Mouse (Mus musculus) heart, embryonic 16.5 days (tissue): ENCODE measurements around the gene Btf3l4. TPM values are rescaled to one million over a fixed set of nuclear protein-coding genes. Genes with fewer than 3 reads are reported as not detected.

ENCODE experiments used
- ATAC-seq: fragments of 200-750 bp; cut with Nextera tagmentation; replicated peaks from 2 replicates; pipeline ENCODE4 v1.8.0; 2017; ENCODE audit warnings: moderate number of reproducible peaks; ENCODE audit not compliant: insufficient read depth, low FRiP score; ENCODE audit errors: extremely low read depth
- H3K27ac ChIP-seq: fragments of 300-500 bp; sonication (generic); 2 replicates; pipeline ENCODE4 v1.5.1; 2014; ENCODE audit warnings: mild to moderate bottlenecking, low read length, control low read depth, moderate library complexity
- H3K27me3 ChIP-seq: fragments of 300-500 bp; sonication (generic); 2 replicates; pipeline ENCODE4 v1.6.1; 2014; ENCODE audit warnings: low read length, mixed read lengths; ENCODE audit not compliant: control insufficient read depth, insufficient read depth
- H3K36me3 ChIP-seq: fragments of 300-500 bp; sonication (generic); 2 replicates; pipeline ENCODE4 v1.6.1; 2014; ENCODE audit not compliant: control insufficient read depth, insufficient read depth
- H3K4me1 ChIP-seq: fragments of 300-500 bp; sonication (generic); 2 replicates; pipeline ENCODE4 v1.6.1; 2014; ENCODE audit warnings: low read length, mixed read lengths; ENCODE audit not compliant: control insufficient read depth, insufficient read depth
- H3K4me2 ChIP-seq: fragments of 300-500 bp; sonication (generic); 2 replicates; pipeline ENCODE4 v1.6.1; 2014; ENCODE audit warnings: low read depth, mild to moderate bottlenecking, control low read depth, low read length
- H3K4me3 ChIP-seq: fragments of 300-500 bp; sonication (generic); 2 replicates; pipeline ENCODE4 v1.5.1; 2014; ENCODE audit warnings: mild to moderate bottlenecking, control low read depth, low read length
- H3K9ac ChIP-seq: fragments of 300-500 bp; sonication (generic); 2 replicates; pipeline ENCODE4 v1.6.1; 2014; ENCODE audit warnings: low read length, control low read depth
- H3K9me3 ChIP-seq: fragments of 300-500 bp; sonication (generic); replicated peaks from 2 replicates; pipeline ENCODE4 v1.6.1; 2016; ENCODE audit warnings: low read length; ENCODE audit not compliant: control insufficient read depth
- WGBS: fragments of 180-500 bp; shearing (Covaris S2); extraction: QIAGEN DNeasy Blood & Tissue Kit; methylation state at CpG from one replicate; pipeline ENCODE4 v1.1.7; 2014; 5-methylcytosine and 5-hydroxymethylcytosine counted together
- polyA plus RNA-seq: library from polyadenylated mRNA; unstranded; fragments of >200 nt; fragmentation: Nextera tagmentation; extraction: Ambion mirVana; gene quantifications from 2 replicates; pipeline ENCODE4 v1.2.1, GENCODE M21; 2015

The Btf3l4 gene
- 141 and 143 TPM in 2 replicates for polyA plus RNA-seq

- Histone ChIP-seq H3K27ac (peak within 1 kb of the TSS; percentile 100), H3K27me3 (no peaks in the 10 kb centered on the region), H3K9ac (peak within 1 kb of the TSS; percentile 98), H3K36me3 (0 out of 2 replicates have a peak, but pooled peaks cover 3% of the 10 kb centered on the region), H3K4me3 (peak within 1 kb of the TSS; percentile 89), H3K9me3 (no peaks in the 10 kb centered on the region), H3K4me2 (peak within 1 kb of the TSS; percentile 81), H3K4me1 (peaks cover 32% of the 10 kb centered on the region)
- WGBS: 0% methylated on average over 54 of the region's 73 CpGs
- peak; percentile 90 for ATAC-seq
Measured at GRCm38 (mm10) chr4:108832916-108833827, at the start of gene Btf3l4. TSS of gene Btf3l4 (minus strand) at chr4:108833614.

GRCm38 (mm10) chr4:108878963-108879822 lies 45.8 kb upstream of the Btf3l4 start, which contains the start of gene Rab3b:
TSS of gene Rab3b (plus strand) at chr4:108879063.
- H3K27ac ChIP-seq: no peak within 1 kb of the TSS
- H3K4me2 ChIP-seq: peak within 1 kb of the TSS; percentile 84
- no peaks in the 10 kb centered on the region for H3K9me3 ChIP-seq
- peak within 1 kb of the TSS; percentile 55 for H3K4me3 ChIP-seq
- peak; percentile 88 for ATAC-seq
- 1% methylated on average over 46 of the region's 46 CpGs for WGBS
- peak within 1 kb of the TSS; percentile 65 for H3K9ac ChIP-seq
- no peaks in the 10 kb centered on the region for H3K27me3 ChIP-seq
- peaks cover 6% of the 10 kb centered on the region; the same call in 1 of the 2 replicates for H3K4me1 ChIP-seq
- no peaks in the 10 kb centered on the region for H3K36me3 ChIP-seq

DNA sequence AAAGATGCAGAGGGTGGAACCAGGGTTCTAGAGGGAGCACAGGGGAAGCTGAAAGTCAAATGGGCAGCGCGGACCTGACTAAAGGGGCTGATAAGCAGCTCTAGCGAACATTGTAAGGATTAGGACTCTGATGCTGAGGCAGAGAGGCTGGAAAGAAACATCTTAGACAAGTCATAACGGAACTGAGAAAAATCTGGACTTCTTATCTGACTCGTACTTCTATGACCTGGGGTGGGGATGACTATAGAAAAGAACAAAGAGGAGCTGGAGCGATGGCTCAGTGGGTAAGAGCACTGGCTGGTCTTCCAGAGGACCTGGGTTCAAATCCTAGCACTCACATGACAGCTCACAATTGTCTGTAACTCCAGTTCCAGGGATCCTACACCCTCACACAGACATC lies 44.5 kb upstream of the Btf3l4 start:
- no peaks in the 10 kb centered on the region for H3K9me3 ChIP-seq
- WGBS: 77% methylated on average over 6 of the region's 6 CpGs
- H3K9ac ChIP-seq: no peak overlapping the region
- H3K4me2 ChIP-seq: no peak overlapping the region
- no peaks in the 10 kb centered on the region for H3K27me3 ChIP-seq
- H3K36me3 ChIP-seq: no peaks in the 10 kb centered on the region
- peaks cover 6% of the 10 kb centered on the region; the same call in 1 of the 2 replicates for H3K4me1 ChIP-seq
- no peak overlapping the region for H3K27ac ChIP-seq
- no peak for ATAC-seq
- no peak overlapping the region for H3K4me3 ChIP-seq

DNA sequence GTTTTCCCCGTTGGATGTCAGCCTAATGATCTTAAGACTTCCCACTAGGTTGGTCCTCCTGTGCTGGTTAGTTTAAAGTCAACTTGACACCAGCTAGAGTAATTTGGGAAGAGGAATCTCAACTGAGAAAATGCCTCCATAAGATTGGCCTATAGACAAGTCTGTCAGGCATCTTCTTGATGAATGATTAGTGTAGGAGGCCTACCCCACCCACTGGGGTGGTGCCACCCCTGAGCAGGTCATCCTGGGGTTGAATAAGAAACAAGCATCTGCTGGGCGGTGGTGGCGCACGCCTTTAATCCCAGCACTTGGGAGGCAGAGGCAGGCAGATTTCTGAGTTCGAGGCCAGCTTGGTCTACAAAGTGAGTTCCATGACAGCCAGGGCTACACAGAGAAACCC lies 40.3 kb upstream of the Btf3l4 start:
- 87% methylated on average over 5 of the region's 5 CpGs for WGBS

DNA sequence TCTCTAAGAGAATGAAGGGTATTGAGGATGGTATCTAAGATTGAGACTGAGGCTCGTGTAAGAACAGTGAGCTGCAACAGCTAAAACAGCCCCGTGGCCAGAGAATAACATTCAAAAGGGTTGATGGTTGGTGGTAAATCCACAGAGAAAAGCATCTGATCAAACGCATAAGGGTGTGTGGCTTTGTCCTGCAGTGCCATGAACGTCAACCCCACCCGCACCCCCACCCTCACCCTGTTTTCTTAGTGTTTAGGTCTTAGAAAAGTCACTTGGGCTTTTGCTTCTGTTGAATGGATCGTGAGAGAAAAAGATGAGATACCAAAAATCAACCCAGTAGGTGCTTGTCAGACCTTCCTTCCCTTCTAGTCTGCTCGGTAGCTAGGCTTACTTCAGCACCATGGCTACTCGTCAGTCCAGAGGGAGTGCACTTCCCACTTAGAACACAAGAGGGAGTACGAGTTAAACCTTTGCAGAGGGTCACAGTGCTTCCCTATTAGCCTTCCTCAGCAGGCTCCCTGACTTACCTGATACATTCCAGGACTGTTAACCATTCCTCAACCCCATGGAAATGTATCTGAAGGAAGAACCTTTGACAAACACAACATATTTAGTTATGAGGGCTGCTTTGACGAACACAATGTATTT lies 36.4 kb upstream of the Btf3l4 start:
- H3K4me2 ChIP-seq: no peak overlapping the region
- no peaks in the 10 kb centered on the region for H3K4me1 ChIP-seq
- no peak overlapping the region for H3K4me3 ChIP-seq
- no peaks in the 10 kb centered on the region for H3K9me3 ChIP-seq
- H3K27me3 ChIP-seq: no peaks in the 10 kb centered on the region
- WGBS: 35% methylated on average over 10 of the region's 10 CpGs
- peak; percentile 45; the same call in 1 of the 2 replicates for ATAC-seq
- H3K36me3 ChIP-seq: peaks cover 1% of the 10 kb centered on the region; the same call in 1 of the 2 replicates
- no peak overlapping the region for H3K27ac ChIP-seq
- H3K9ac ChIP-seq: no peak overlapping the region

More for the DNA sequence above, 40.3 kb upstream of the Btf3l4 start:
- no peaks in the 10 kb centered on the region for H3K9me3 ChIP-seq
- ATAC-seq: no peak
- H3K36me3 ChIP-seq: no peaks in the 10 kb centered on the region
- H3K27ac ChIP-seq: no peak overlapping the region
- H3K27me3 ChIP-seq: no peaks in the 10 kb centered on the region
- H3K9ac ChIP-seq: no peak overlapping the region
- no peak overlapping the region for H3K4me2 ChIP-seq
- no peak overlapping the region for H3K4me3 ChIP-seq
- H3K4me1 ChIP-seq: no peaks in the 10 kb centered on the region

- Histone ChIP-seq H3K9ac (no peak overlapping the region), H3K4me1 (no peaks in the 10 kb centered on the region), H3K4me2 (no peak overlapping the region), H3K9me3 (no peaks in the 10 kb centered on the region), H3K4me3 (no peak overlapping the region), H3K36me3 (peaks cover 7% of the 10 kb centered on the region), H3K27ac (no peak overlapping the region), H3K27me3 (no peaks in the 10 kb centered on the region)
- no peak for ATAC-seq
- 60% methylated on average over 7 of the region's 7 CpGs for WGBS
Measured at GRCm38 (mm10) chr4:108866806-108867205, 33.4 kb upstream of the Btf3l4 start.

- Histone ChIP-seq H3K27me3 (no peaks in the 10 kb centered on the region), H3K4me1 (peaks cover 13% of the 10 kb centered on the region), H3K9ac (peak within 1 kb of the TSS; percentile 84), H3K27ac (peak within 1 kb of the TSS; percentile 89), H3K9me3 (no peaks in the 10 kb centered on the region), H3K4me2 (peak within 1 kb of the TSS; percentile 92), H3K36me3 (no peaks in the 10 kb centered on the region), H3K4me3 (peak within 1 kb of the TSS; percentile 79)
- whole genome bisulfite sequencing: 9% methylated on average over 20 of the region's 20 CpGs
- ATAC-seq: peak; percentile 43
Measured at GRCm38 (mm10) chr4:108848505-108848848, 15.1 kb upstream of the Btf3l4 start, which contains the start of gene A730015C16Rik. TSS of gene A730015C16Rik (minus strand) at chr4:108848619.

DNA sequence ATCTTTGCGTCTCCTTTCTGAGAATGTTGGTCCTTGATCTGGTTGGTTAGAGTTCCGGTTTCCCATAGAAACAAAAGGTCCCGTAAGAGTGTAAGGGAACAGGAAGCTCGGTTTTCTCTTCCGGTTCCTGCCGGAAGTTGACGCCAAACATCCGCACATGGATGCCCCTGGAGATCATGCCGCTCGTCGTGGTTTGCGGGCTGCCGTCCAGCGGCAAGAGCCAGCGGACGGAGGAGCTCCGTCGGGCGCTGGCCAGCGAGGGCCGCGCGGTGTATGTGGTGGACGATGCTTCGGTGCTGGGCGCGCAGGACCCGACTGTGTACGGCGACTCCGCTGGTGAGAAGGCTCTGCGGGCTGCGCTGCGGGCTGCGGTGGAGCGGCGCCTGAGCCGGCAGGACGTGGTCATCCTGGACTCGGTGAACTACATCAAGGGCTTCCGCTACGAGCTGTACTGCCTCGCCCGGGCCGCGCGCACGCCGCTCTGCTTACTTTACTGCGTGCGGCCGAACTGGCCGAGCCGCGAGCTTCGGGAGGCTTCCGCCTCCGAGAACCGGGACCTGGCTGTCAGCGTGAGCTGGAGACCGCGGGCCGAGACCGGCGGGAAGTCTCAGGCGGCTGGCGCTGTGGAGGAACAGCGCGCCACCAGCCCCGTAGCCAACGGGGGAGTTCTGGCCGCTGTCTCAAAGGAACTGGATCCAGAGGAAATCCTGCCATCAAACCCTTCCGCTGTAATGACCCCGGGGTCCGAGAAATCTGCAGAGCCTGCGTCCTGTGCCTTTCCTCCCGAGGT lies 14.5 kb upstream of the Btf3l4 start, which contains the start of gene Kti12:
Kti12 (plus strand) TSS at position 71 of the 790 bp plus-strand sequence.
- Histone ChIP-seq H3K9me3 (no peaks in the 10 kb centered on the region), H3K9ac (peak within 1 kb of the TSS; percentile 84), H3K27me3 (no peaks in the 10 kb centered on the region), H3K4me3 (peak within 1 kb of the TSS; percentile 79), H3K4me1 (peaks cover 13% of the 10 kb centered on the region), H3K27ac (peak within 1 kb of the TSS; percentile 89), H3K4me2 (peak within 1 kb of the TSS; percentile 92), H3K36me3 (no peaks in the 10 kb centered on the region)
- ATAC-seq: peak; percentile 87
- under 1% methylated on average over 77 of the region's 77 CpGs for WGBS
